Mouse (Mus musculus): ENCODE measurements around the gene Gnptg.
A peak's percentile ranks its signal among the peaks of the same experiment; 100 is the strongest.

Gene Gnptg

GRCm38 (mm10) chr17:25218967-25219366 lies 21.0 kb downstream of the Gnptg start:
- H3K27me3 ChIP-seq (ENCODE audit: insufficient read depth, low read length), result no peaks in the 10 kb centered on the region
- H3K36me3 ChIP-seq (ENCODE audit: insufficient read depth, low read length), result peaks cover 71% of the 10 kb centered on the region
- H3K9me3 ChIP-seq (ENCODE audit: low read length), result no peaks in the 10 kb centered on the region
- TF ChIP-seq NANOG (IDR thresholded peaks at IDR 0.05; ENCODE audit: borderline replicate concordance, low read length) (no peak), POU5F1 (IDR thresholded peaks at IDR 0.05; ENCODE audit: borderline replicate concordance, low read length) (no peak), CTCF (conservative IDR thresholded peaks at IDR 0.05; ENCODE audit: low read length) (no peak)
- H3K4me1 ChIP-seq (replicated peaks; ENCODE audit: low read depth, low read length), result peaks cover 36% of the 10 kb centered on the region
- no peak overlapping the region for H3K4me3 ChIP-seq (replicated peaks; ENCODE audit: low read length)

- Histone ChIP-seq H3K4me3 (replicated peaks; ENCODE audit: low read length) (no peak overlapping the region), H3K27me3 (ENCODE audit: insufficient read depth, low read length) (no peaks in the 10 kb centered on the region)
- TF ChIP-seq NANOG (IDR thresholded peaks at IDR 0.05; ENCODE audit: borderline replicate concordance, low read length) (no peak), POU5F1 (IDR thresholded peaks at IDR 0.05; ENCODE audit: borderline replicate concordance, low read length) (no peak), CTCF (conservative IDR thresholded peaks at IDR 0.05; ENCODE audit: low read length) (no peak)
These were observed 24.5 kb downstream of the Gnptg start for GRCm38 (mm10) chr17:25215431-25215830.

GRCm38 (mm10) chr17:25211705-25212104 lies 28.2 kb downstream of the Gnptg start:
- no peaks in the 10 kb centered on the region for H3K9me3 ChIP-seq (ENCODE audit: low read length)
- no peak overlapping the region for H3K4me3 ChIP-seq (replicated peaks; ENCODE audit: low read length)
- H3K36me3 ChIP-seq (ENCODE audit: insufficient read depth, low read length), result peaks cover 96% of the 10 kb centered on the region
- TF ChIP-seq POU5F1 (IDR thresholded peaks at IDR 0.05; ENCODE audit: borderline replicate concordance, low read length) (no peak), CTCF (conservative IDR thresholded peaks at IDR 0.05; ENCODE audit: low read length) (no peak), NANOG (IDR thresholded peaks at IDR 0.05; ENCODE audit: borderline replicate concordance, low read length) (no peak)
- H3K27me3 ChIP-seq (ENCODE audit: insufficient read depth, low read length), result no peaks in the 10 kb centered on the region
- peaks cover 22% of the 10 kb centered on the region for H3K4me1 ChIP-seq (replicated peaks; ENCODE audit: low read depth, low read length)

More at GRCm38 (mm10) chr17:25215431-25215830, 24.5 kb downstream of the Gnptg start:
- H3K4me1 ChIP-seq (replicated peaks; ENCODE audit: low read depth, low read length), result peaks cover 14% of the 10 kb centered on the region
- no peaks in the 10 kb centered on the region for H3K9me3 ChIP-seq (ENCODE audit: low read length)
- peaks cover 93% of the 10 kb centered on the region for H3K36me3 ChIP-seq (ENCODE audit: insufficient read depth, low read length)

GRCm38 (mm10) chr17:25210680-25211466 lies 29.1 kb downstream of the Gnptg start:
- H3K36me3 ChIP-seq (ENCODE audit: insufficient read depth, low read length), result peaks cover 95% of the 10 kb centered on the region
- H3K9me3 ChIP-seq (ENCODE audit: low read length), result no peaks in the 10 kb centered on the region
- peaks cover 22% of the 10 kb centered on the region for H3K4me1 ChIP-seq (replicated peaks; ENCODE audit: low read depth, low read length)
- no peaks in the 10 kb centered on the region for H3K27me3 ChIP-seq (ENCODE audit: insufficient read depth, low read length)
- H3K4me3 ChIP-seq (replicated peaks; ENCODE audit: low read length), result no peak overlapping the region
- TF ChIP-seq NANOG (IDR thresholded peaks at IDR 0.05; ENCODE audit: borderline replicate concordance, low read length), result no peak
- TF ChIP-seq POU5F1 (IDR thresholded peaks at IDR 0.05; ENCODE audit: borderline replicate concordance, low read length), result no peak
- no peak for TF ChIP-seq CTCF (conservative IDR thresholded peaks at IDR 0.05; ENCODE audit: low read length)

DNA sequence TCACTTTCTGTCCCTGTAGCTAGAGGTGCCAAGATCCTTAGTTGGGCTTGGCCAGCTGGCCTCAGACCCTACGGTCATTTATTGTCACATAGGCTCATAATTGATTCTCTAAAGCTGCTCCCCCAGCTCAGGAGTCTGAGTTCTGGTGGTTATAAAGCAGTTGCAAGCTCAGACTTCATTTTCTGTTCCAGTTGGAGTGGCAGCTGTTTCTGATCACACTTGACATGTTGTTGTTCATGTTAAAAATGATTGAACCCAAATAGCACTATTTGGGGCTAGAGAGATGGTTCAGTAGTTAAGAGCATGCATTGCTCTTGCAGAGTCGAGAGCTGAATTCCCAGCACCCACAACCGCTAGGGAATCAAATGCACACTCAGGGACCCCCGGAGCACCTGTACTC lies 29.9 kb downstream of the Gnptg start:
- TF ChIP-seq CTCF (conservative IDR thresholded peaks at IDR 0.05; ENCODE audit: low read length), result no peak
- no peak for TF ChIP-seq POU5F1 (IDR thresholded peaks at IDR 0.05; ENCODE audit: borderline replicate concordance, low read length)
- TF ChIP-seq NANOG (IDR thresholded peaks at IDR 0.05; ENCODE audit: borderline replicate concordance, low read length), result no peak
- Histone ChIP-seq H3K36me3 (ENCODE audit: insufficient read depth, low read length) (peaks cover 95% of the 10 kb centered on the region), H3K27me3 (ENCODE audit: insufficient read depth, low read length) (no peaks in the 10 kb centered on the region), H3K4me3 (replicated peaks; ENCODE audit: low read length) (no peak overlapping the region), H3K9me3 (ENCODE audit: low read length) (no peaks in the 10 kb centered on the region), H3K4me1 (replicated peaks; ENCODE audit: low read depth, low read length) (peaks cover 15% of the 10 kb centered on the region)

DNA sequence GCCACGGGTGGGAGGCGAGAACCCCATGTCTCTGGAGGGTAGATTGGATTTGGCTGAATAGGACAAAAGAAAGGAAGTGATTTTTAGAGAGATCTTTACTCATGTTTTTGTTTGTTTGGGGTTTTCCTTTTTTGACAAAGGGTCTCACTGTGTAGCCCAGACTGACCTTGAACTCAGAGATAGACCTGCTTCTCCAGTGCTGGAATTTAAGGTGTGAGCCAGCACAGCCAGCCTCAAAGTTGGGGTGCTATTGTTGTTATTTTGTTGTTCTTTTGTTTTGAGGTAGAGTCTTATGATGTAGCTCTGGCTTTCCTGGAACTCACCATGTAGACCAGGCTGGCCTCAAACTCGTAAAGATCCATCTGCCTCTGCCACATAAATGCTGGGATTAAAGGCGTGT lies 37.5 kb downstream of the Gnptg start:
- Histone ChIP-seq H3K4me1 (replicated peaks; ENCODE audit: low read depth, low read length) (peaks cover 35% of the 10 kb centered on the region), H3K4me3 (replicated peaks; ENCODE audit: low read length) (no peak overlapping the region), H3K9me3 (ENCODE audit: low read length) (no peaks in the 10 kb centered on the region), H3K36me3 (ENCODE audit: insufficient read depth, low read length) (peaks cover 72% of the 10 kb centered on the region), H3K27me3 (ENCODE audit: insufficient read depth, low read length) (no peaks in the 10 kb centered on the region)
- TF ChIP-seq CTCF (conservative IDR thresholded peaks at IDR 0.05; ENCODE audit: low read length), result no peak

DNA sequence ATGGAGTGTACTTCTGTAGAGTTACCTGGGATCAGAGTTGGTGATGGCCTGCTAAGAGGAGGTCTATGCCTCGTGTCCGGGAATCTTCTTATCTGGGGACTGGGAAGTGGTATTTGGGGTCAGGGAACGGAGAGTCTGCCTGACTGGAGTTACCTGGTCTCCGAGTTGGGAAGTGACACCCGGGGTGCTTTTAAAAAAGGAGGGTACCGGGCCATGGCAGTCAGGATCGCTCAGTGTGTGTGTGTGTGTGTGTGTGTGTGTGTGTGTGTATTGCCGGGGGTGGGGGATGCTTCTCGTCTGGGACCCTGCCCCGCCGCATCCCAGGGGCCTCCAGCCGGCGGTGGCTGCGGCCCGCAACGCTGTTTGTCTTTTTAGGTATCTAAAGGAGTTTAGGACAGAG lies 50.8 kb downstream of the Gnptg start:
- peaks cover 53% of the 10 kb centered on the region for H3K4me1 ChIP-seq (replicated peaks; ENCODE audit: low read depth, low read length)
- no peaks in the 10 kb centered on the region for H3K9me3 ChIP-seq (ENCODE audit: low read length)
- peak overlapping the region; percentile 87 for H3K4me3 ChIP-seq (replicated peaks; ENCODE audit: low read length)
- H3K36me3 ChIP-seq (ENCODE audit: insufficient read depth, low read length), result peaks cover 56% of the 10 kb centered on the region
- no peaks in the 10 kb centered on the region for H3K27me3 ChIP-seq (ENCODE audit: insufficient read depth, low read length)
- TF ChIP-seq POU5F1 (IDR thresholded peaks at IDR 0.05; ENCODE audit: borderline replicate concordance, low read length), result no peak
- TF ChIP-seq CTCF (conservative IDR thresholded peaks at IDR 0.05; ENCODE audit: low read length), result no peak
- TF ChIP-seq NANOG (IDR thresholded peaks at IDR 0.05; ENCODE audit: borderline replicate concordance, low read length), result no peak

GRCm38 (mm10) chr17:25188150-25189031 lies 51.5 kb downstream of the Gnptg start, which contains the start of gene Unkl:
TSS of gene Unkl (plus strand) at chr17:25188397.
- H3K4me1 ChIP-seq (replicated peaks; ENCODE audit: low read depth, low read length), result peaks cover 54% of the 10 kb centered on the region
- TF ChIP-seq POU5F1 (IDR thresholded peaks at IDR 0.05; ENCODE audit: borderline replicate concordance, low read length), result no peak
- TF ChIP-seq NANOG (IDR thresholded peaks at IDR 0.05; ENCODE audit: borderline replicate concordance, low read length), result no peak
- H3K4me3 ChIP-seq (replicated peaks; ENCODE audit: low read length), result peak within 1 kb of the TSS; percentile 87
- H3K27me3 ChIP-seq (ENCODE audit: insufficient read depth, low read length), result no peaks in the 10 kb centered on the region
- peaks cover 49% of the 10 kb centered on the region for H3K36me3 ChIP-seq (ENCODE audit: insufficient read depth, low read length)
- no peaks in the 10 kb centered on the region for H3K9me3 ChIP-seq (ENCODE audit: low read length)
